Mouse (Mus musculus) lung, postnatal 0 days (tissue): ENCODE measurements around the gene Tmem210. TPM values are rescaled to one million over a fixed set of nuclear protein-coding genes. Genes with fewer than 3 reads are reported as not detected.
"Not testable (repeated sequence)": the region's sequence is repeated elsewhere in the genome, so short reads cannot be mapped to it uniquely, and the experiment has no call there.

Source experiments
- ATAC-seq: fragments of 200-750 bp; cut with Nextera tagmentation; 2 replicates; pipeline ENCODE4 v1.8.0; 2017; ENCODE audit warnings: moderate library complexity
- DNase-seq: peaks from one replicate; pipeline ENCODE4 v3.0.0-alpha.2; 2016; ENCODE audit warnings: low spot score
- H3K27ac ChIP-seq: fragments of 300-500 bp; sonication (generic); 2 replicates; pipeline ENCODE4 v1.5.1; 2014; ENCODE audit warnings: antibody characterized with exemption, mild to moderate bottlenecking, low read length, mixed read lengths
- H3K27me3 ChIP-seq: fragments of 300-500 bp; sonication (generic); replicated peaks from 2 replicates; pipeline ENCODE4 v1.6.1; 2014; ENCODE audit warnings: low read length, mixed read lengths; ENCODE audit not compliant: insufficient read depth
- H3K36me3 ChIP-seq: fragments of 300-500 bp; sonication (generic); 2 replicates; pipeline ENCODE4 v1.6.1; 2014; ENCODE audit warnings: low read length, mixed read lengths; ENCODE audit not compliant: insufficient read depth
- H3K4me1 ChIP-seq: fragments of 300-500 bp; sonication (generic); 2 replicates; pipeline ENCODE4 v1.6.1; 2014; ENCODE audit warnings: antibody characterized with exemption, low read depth, low read length, mixed read lengths; ENCODE audit not compliant: insufficient read depth
- H3K4me2 ChIP-seq: fragments of 300-500 bp; sonication (generic); replicated peaks from 2 replicates; pipeline ENCODE4 v1.6.1; 2014; ENCODE audit warnings: low read depth, mild to moderate bottlenecking, low read length, moderate library complexity, mixed read lengths
- H3K4me3 ChIP-seq: fragments of 300-500 bp; sonication (generic); 2 replicates; pipeline ENCODE4 v1.5.1; 2014; ENCODE audit warnings: low read depth, low read length
- H3K9ac ChIP-seq: fragments of 300-500 bp; sonication (generic); replicated peaks from 2 replicates; pipeline ENCODE4 v1.6.1; 2014; ENCODE audit warnings: low read depth, mild to moderate bottlenecking
- H3K9me3 ChIP-seq: fragments of 300-500 bp; sonication (generic); 2 replicates; pipeline ENCODE4 v1.6.1; 2016; ENCODE audit warnings: low read length, mixed read lengths
- CTCF ChIP-seq: IDR thresholded peaks from 2 replicates; pipeline ENCODE4 v1.5.1; 2016; ENCODE audit warnings: antibody characterized with exemption, mild to moderate bottlenecking
- EP300 ChIP-seq: IDR thresholded peaks from 2 replicates; pipeline ENCODE4 v1.6.1; 2016; ENCODE audit warnings: antibody characterized with exemption, mild to moderate bottlenecking, control low read depth
- WGBS: fragments of 180-500 bp; shearing (Covaris S2); extraction: QIAGEN DNeasy Blood & Tissue Kit; methylation state at CpG from one replicate; pipeline ENCODE4 v1.1.7; 2014; 5-methylcytosine and 5-hydroxymethylcytosine counted together
- polyA plus RNA-seq: library from polyadenylated mRNA; unstranded; fragments of >200 nt; fragmentation: Nextera tagmentation; extraction: Ambion mirVana; gene quantifications from 2 replicates; pipeline ENCODE4 v1.2.1, GENCODE M21; 2015

Tmem210 gene
- polyA plus RNA-seq, 1 experiment from 2014 or later = not detected

DNA sequence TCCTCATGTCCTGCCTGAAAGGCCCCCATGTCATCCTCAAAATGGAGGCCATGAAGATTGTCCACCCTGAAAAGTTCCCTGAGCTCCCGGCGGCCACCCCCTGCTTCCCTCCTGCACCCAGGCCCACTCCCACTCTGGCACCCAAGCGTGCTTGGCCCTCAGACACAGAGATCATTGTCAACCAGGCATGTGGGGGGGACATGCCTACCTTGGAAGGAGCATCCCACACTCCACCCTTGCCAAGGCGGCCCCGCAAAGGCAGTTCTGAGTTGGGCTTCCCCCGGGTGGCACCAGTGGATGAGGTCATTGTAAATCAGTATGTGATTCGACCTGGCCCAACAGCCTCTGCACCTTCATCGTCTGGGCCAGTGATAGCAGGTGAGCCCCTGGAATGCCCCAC, 44.6 kb upstream of the Tmem210 start:
- Histone ChIP-seq H3K36me3 (0 out of 2 replicates have a peak, but pooled peaks cover 10% of the 10 kb centered on the region), H3K4me3 (no peak overlapping the region), H3K9me3 (no peaks in the 10 kb centered on the region), H3K27me3 (peaks cover 9% of the 10 kb centered on the region; the same call in 1 of the 2 replicates), H3K4me1 (peaks cover 11% of the 10 kb centered on the region), H3K4me2 (no peak overlapping the region), H3K27ac (no peak overlapping the region), H3K9ac (no peak overlapping the region)
- DNase-seq = no peak
- no peak for ATAC-seq
- TF ChIP-seq CTCF = no peak
- TF ChIP-seq EP300 = no peak
- WGBS = 70% methylated on average over 8 of the region's 8 CpGs

DNA sequence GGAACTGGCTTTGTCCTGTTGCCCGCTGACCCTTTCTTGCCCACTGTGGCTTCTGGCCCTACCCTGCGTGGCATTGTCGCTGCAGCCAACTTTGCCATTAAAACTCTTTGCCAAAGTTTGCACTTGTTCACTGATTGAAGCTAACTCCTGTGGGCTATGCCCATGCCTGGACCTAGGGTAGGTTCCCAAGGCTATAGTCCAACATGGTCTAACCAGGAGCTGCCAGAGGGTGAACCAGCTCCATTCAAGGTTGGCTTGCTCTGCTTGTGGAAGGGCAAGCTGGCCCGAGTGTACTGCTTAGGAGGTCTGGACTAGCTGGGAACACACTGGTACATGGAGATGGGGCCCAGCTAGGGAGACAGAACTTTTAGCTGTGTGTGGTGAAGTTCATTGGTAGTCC, 43.8 kb upstream of the Tmem210 start:
- Histone ChIP-seq H3K36me3 (peaks cover 15% of the 10 kb centered on the region; the same call in 1 of the 2 replicates), H3K27ac (no peak overlapping the region), H3K4me2 (no peak overlapping the region), H3K4me3 (no peak overlapping the region), H3K9ac (no peak overlapping the region), H3K27me3 (peaks cover 9% of the 10 kb centered on the region; the same call in 1 of the 2 replicates), H3K4me1 (peaks cover 11% of the 10 kb centered on the region), H3K9me3 (no peaks in the 10 kb centered on the region)
- no peak for TF ChIP-seq CTCF
- no peak for TF ChIP-seq EP300
- WGBS = 83% methylated on average over 4 of the region's 4 CpGs
- DNase-seq (no peak), ATAC-seq (no peak)

DNA sequence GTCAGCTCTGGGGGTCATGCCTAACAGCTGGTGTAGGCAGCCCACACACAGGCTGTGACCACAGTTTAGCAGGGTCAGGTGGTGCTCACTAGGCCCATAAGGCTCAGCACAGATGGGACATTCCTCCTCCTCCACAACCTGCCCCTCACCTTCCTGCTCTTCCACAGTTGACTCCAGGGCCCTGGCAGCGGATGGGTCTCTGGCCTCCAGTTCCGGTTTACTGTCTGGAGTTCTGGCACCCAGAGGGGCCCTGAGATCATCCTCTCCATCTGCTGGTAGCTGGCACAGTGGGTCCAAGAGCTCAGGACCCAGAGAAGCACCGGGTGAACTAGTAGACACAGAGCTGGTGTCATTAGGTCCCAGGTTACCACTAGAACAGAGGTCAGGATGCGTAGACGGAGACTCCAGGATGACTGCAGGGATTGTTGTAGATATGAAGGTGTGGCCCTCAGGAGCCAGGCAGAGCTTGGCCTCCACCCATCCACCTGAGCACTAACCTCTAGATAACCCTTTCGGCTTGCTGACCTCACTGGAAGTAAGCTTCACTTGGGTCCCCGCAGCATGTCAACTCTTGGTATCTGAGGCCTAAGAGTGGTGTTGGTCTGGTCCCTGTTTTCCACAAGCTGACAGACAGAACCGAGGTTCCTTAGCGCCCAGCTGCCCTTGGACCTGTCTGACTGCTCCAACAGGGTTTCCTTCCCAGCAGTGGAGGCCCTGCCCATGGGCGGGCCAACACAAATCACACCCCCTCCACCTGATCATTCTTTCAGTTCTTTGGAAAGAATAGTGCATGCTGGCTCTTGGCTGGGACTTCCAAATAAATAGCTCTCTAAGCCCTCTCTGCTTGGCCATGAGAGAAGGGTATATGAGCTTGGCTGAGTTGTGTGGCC, 41.5 kb upstream of the Tmem210 start, which contains the start of gene AL732309.1:
TSS of gene AL732309.1 (minus strand) at position 681 of the 890 bp plus-strand sequence.
- Histone ChIP-seq H3K9ac (no peak within 1 kb of the TSS), H3K4me3 (no peak within 1 kb of the TSS), H3K27ac (no peak within 1 kb of the TSS), H3K9me3 (no peaks in the 10 kb centered on the region), H3K4me1 (peaks cover 7% of the 10 kb centered on the region; the same call in 1 of the 2 replicates), H3K4me2 (no peak within 1 kb of the TSS), H3K27me3 (peaks cover 7% of the 10 kb centered on the region; the same call in 1 of the 2 replicates), H3K36me3 (peaks cover 24% of the 10 kb centered on the region)
- WGBS = 79% methylated on average over 10 of the region's 10 CpGs
- no peak for TF ChIP-seq EP300
- no peak for TF ChIP-seq CTCF
- DNase-seq (peak; percentile 26), ATAC-seq (peak; percentile 38; the same call in 1 of the 2 replicates)

DNA sequence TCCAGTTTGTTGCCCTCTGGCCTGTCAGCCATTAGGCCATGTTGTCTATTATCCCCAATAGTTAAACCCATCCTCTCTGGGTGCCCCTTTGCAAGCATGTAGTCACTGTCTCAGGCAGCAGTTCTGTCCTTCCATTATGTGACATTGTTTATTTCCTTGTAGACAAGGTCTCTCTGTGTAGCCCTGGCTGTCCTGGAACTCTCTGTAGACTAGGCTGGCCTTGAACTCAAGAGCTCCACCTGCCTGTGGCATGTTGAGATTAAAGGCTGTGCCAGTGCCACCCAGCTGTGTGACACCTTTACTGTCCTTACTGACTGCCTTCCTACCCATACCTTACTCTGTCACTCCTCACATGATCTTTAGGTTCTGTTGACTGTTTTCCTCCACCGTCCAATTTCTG, 35.6 kb upstream of the Tmem210 start:
- Histone ChIP-seq H3K27me3 (no peaks in the 10 kb centered on the region), H3K36me3 (peaks cover 22% of the 10 kb centered on the region), H3K9me3 (no peaks in the 10 kb centered on the region), H3K4me1 (peaks cover 11% of the 10 kb centered on the region), H3K4me3 (no peak overlapping the region), H3K27ac (no peak overlapping the region), H3K4me2 (no peak overlapping the region), H3K9ac (no peak overlapping the region)
- ATAC-seq (no peak), DNase-seq (no peak)
- TF ChIP-seq EP300 (no peak), CTCF (peak; percentile 58)
- WGBS = 72% methylated on average over 1 of the region's 1 CpGs

DNA sequence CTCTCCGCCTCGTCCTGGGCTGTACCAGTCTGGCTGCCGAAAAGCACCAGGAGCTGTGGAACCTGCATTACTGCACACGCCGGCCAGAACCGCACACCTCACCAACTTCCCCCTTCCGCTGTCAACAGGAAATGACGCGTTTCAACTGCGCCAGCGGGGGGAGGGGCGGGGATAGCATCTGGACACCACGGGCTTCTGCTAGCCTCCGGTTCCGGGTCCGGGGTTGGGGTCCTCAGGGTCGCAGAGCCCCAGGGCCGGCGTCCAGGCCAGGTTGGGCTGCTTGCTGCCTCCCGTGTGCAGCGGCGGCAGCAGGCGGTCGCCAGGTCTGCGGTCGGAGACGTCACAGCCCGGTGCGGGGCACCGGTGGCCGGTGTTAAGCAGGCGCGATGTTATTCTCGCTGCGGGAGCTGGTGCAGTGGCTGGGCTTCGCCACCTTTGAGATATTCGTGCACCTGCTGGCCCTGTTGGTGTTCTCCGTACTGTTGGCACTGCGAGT, 32.6 kb upstream of the Tmem210 start, which contains the start of gene Tmem203:
TSS of gene Tmem203 (plus strand) at position 156 of the 496 bp plus-strand sequence.
- ATAC-seq = peak; percentile 95

DNA sequence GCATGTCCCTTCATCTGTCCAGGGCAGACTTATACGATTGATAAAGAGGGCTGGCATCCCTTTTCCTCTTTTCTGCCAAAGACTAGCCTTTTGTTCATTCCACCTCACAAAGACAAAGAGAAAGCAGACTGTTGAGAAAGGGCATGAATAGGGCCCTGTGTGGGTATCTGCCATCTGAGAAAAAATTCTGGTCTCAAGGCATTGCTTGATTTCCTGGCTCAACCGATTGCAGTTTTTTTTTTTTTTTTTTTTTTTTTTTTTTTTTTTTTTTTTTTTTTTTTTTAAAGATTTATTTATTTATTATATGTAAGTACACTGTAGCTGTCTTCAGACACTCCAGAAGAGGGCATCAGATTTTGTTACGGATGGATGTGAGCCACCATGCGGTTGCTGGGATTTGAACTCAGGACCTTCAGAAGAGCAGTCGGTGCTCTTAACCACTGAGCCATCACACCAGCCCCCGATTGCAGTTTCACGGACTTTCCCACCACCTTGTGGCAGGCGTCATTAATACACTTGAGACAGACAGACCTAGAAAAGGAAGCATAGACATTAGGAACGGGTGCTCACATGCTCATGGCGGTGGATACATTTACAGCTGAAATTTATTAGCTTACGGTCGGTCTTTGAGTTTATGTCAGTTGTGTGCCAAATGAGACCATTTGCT, 31.4 kb upstream of the Tmem210 start:
- Histone ChIP-seq H3K4me3 (peak overlapping the region; percentile 98), H3K4me2 (peak overlapping the region; percentile 84), H3K4me1 (peaks cover 11% of the 10 kb centered on the region)
- DNase-seq = peak; percentile 56
- not testable (repeated sequence) for H3K27ac ChIP-seq, H3K36me3 ChIP-seq, ATAC-seq, H3K9ac ChIP-seq, H3K27me3 ChIP-seq, H3K9me3 ChIP-seq
- 46% methylated on average over 10 of the region's 12 CpGs for WGBS
- peak; percentile 61 for TF ChIP-seq CTCF

More for the DNA sequence above, 32.6 kb upstream of the Tmem210 start, which contains the start of gene Tmem203:
- under 1% methylated on average over 39 of the region's 39 CpGs for WGBS
- H3K4me1 ChIP-seq = peaks cover 11% of the 10 kb centered on the region
- H3K36me3 ChIP-seq = peaks cover 4% of the 10 kb centered on the region
- TF ChIP-seq CTCF (no peak), EP300 (peak; percentile 62)
- no peaks in the 10 kb centered on the region for H3K27me3 ChIP-seq
- peak within 1 kb of the TSS; percentile 90 for H3K9ac ChIP-seq
- peak within 1 kb of the TSS; percentile 84 for H3K4me2 ChIP-seq
- DNase-seq = peak; percentile 95
- no peaks in the 10 kb centered on the region for H3K9me3 ChIP-seq
- peak within 1 kb of the TSS; percentile 84 for H3K27ac ChIP-seq
- peak within 1 kb of the TSS; percentile 98 for H3K4me3 ChIP-seq

DNA sequence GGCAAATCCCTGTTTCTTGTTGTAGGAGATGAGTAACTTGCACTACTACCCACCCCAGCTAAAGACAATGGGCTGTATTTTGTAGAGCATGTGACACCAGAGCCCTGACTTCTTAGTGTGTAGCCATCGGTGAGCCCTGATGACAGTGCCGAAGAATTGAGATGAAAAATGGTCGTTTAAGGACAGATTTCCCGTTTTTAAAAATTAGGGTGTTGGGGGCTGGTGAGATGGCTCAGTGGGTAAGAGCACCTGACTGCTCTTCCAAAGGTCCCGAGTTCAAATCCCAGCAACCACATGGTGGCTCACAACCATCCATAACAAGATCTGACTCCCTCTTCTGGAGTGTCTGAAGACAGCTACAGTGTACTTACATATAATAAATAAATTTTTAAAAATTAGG, 30.7 kb upstream of the Tmem210 start:
- not testable (repeated sequence) for ATAC-seq, DNase-seq, H3K27me3 ChIP-seq, H3K4me2 ChIP-seq, H3K4me3 ChIP-seq, H3K9me3 ChIP-seq, H3K9ac ChIP-seq, H3K36me3 ChIP-seq, H3K27ac ChIP-seq
- 81% methylated on average over 5 of the region's 5 CpGs for WGBS
- peaks cover 11% of the 10 kb centered on the region for H3K4me1 ChIP-seq
